Mouse (Mus musculus) midbrain, postnatal 0 days (tissue): ENCODE measurements around the gene Usp12. TPM values are rescaled to one million over a fixed set of nuclear protein-coding genes. Genes with fewer than 3 reads are reported as not detected.
"Not testable (repeated sequence)": the region's sequence is repeated elsewhere in the genome, so short reads cannot be mapped to it uniquely, and the experiment has no call there.

Source experiments
- ATAC-seq: fragments of 200-750 bp; cut with Nextera tagmentation; 2 replicates; pipeline ENCODE4 v1.8.0; 2017; ENCODE audit warnings: moderate number of reproducible peaks, mild to moderate bottlenecking, moderate TSS enrichment, moderate library complexity; ENCODE audit not compliant: low FRiP score
- DNase-seq: peaks from one replicate; pipeline ENCODE4 v3.0.0-alpha.2; 2015; ENCODE audit warnings: low spot score
- H3K27ac ChIP-seq: fragments of 300-500 bp; sonication (generic); 2 replicates; pipeline ENCODE4 v1.5.1; 2014; ENCODE audit warnings: low read depth, mild to moderate bottlenecking, low read length, mixed read lengths
- H3K27me3 ChIP-seq: fragments of 300-500 bp; sonication (generic); 2 replicates; pipeline ENCODE4 v1.6.1; 2014; ENCODE audit warnings: low read length, control low read depth, mixed read lengths; ENCODE audit not compliant: insufficient read depth
- H3K36me3 ChIP-seq: fragments of 300-500 bp; sonication (generic); 2 replicates; pipeline ENCODE4 v1.6.1; 2014; ENCODE audit warnings: low read length, control low read depth, mixed read lengths; ENCODE audit not compliant: insufficient read depth
- H3K4me1 ChIP-seq: fragments of 300-500 bp; sonication (generic); 2 replicates; pipeline ENCODE4 v1.6.1; 2014; ENCODE audit warnings: mild to moderate bottlenecking, control low read depth, antibody characterized with exemption, low read length, mixed read lengths; ENCODE audit not compliant: insufficient read depth
- H3K4me2 ChIP-seq: fragments of 300-500 bp; sonication (generic); 2 replicates; pipeline ENCODE4 v1.6.1; 2014; ENCODE audit warnings: low read depth, mild to moderate bottlenecking, low read length, mixed read lengths; ENCODE audit not compliant: poor library complexity, severe bottlenecking
- H3K4me3 ChIP-seq: fragments of 300-500 bp; sonication (generic); 2 replicates; pipeline ENCODE4 v1.5.1; 2014; ENCODE audit warnings: low read depth, mild to moderate bottlenecking, low read length, moderate library complexity
- H3K9ac ChIP-seq: fragments of 300-500 bp; sonication (generic); replicated peaks from 2 replicates; pipeline ENCODE4 v1.6.1; 2014; ENCODE audit warnings: mild to moderate bottlenecking, low read length, moderate library complexity, mixed read lengths; ENCODE audit not compliant: poor library complexity, severe bottlenecking
- H3K9me3 ChIP-seq: fragments of 300-500 bp; sonication (generic); 2 replicates; pipeline ENCODE4 v1.6.1; 2016; ENCODE audit warnings: low read length, control low read depth
- CTCF ChIP-seq: IDR thresholded peaks from 2 replicates; pipeline ENCODE4 v1.5.1; 2016; ENCODE audit warnings: antibody characterized with exemption, mild to moderate bottlenecking
- WGBS: fragments of 180-500 bp; shearing (Covaris S2); extraction: QIAGEN DNeasy Blood & Tissue Kit; methylation state at CpG from one replicate; pipeline ENCODE4 v1.1.7; 2014; 5-methylcytosine and 5-hydroxymethylcytosine counted together
- polyA plus RNA-seq: library from polyadenylated mRNA; unstranded; fragments of >200 nt; fragmentation: Nextera tagmentation; extraction: Ambion mirVana; gene quantifications from 2 replicates; pipeline ENCODE4 v1.2.1, GENCODE M21; 2015
- total RNA-seq: library from RNA; depleted of rRNA; stranded (reverse); fragments of >200 nt; gene quantifications from 2 replicates; pipeline ENCODE4 v1.2.3, GENCODE M21; 2014

The Usp12 gene
- total and polyA plus RNA-seq, 2 experiments from 2014 or later: 14.1 to 24.1 TPM

- Histone ChIP-seq H3K9ac (no peak overlapping the region), H3K4me2 (no peak overlapping the region), H3K27ac (no peak overlapping the region), H3K27me3 (no peaks in the 10 kb centered on the region), H3K4me3 (no peak overlapping the region), H3K4me1 (no peaks in the 10 kb centered on the region), H3K36me3 (peaks cover 28% of the 10 kb centered on the region), H3K9me3 (no peaks in the 10 kb centered on the region)
- 91% methylated on average over 7 of the region's 7 CpGs for WGBS
- TF ChIP-seq CTCF: no peak
- DNase-seq: no peak
- no peak for ATAC-seq
These were observed 43.8 kb downstream of the Usp12 start for GRCm38 (mm10) chr5:146750958-146751357.

GRCm38 (mm10) chr5:146750273-146750672 is 44.5 kb downstream of the Usp12 start:
- no peak overlapping the region for H3K27ac ChIP-seq
- WGBS: 73% methylated on average over 7 of the region's 7 CpGs
- H3K36me3 ChIP-seq: peaks cover 28% of the 10 kb centered on the region

GRCm38 (mm10) chr5:146749857-146750256 is 44.9 kb downstream of the Usp12 start:
- no peak for TF ChIP-seq CTCF
- peaks cover 28% of the 10 kb centered on the region for H3K36me3 ChIP-seq
- no peak overlapping the region for H3K4me3 ChIP-seq
- ATAC-seq (no peak), DNase-seq (no peak)
- H3K9ac ChIP-seq: no peak overlapping the region
- H3K27ac ChIP-seq: no peak overlapping the region
- H3K9me3 ChIP-seq: no peaks in the 10 kb centered on the region
- 82% methylated on average over 5 of the region's 5 CpGs for WGBS
- H3K27me3 ChIP-seq: no peaks in the 10 kb centered on the region
- no peaks in the 10 kb centered on the region for H3K4me1 ChIP-seq
- H3K4me2 ChIP-seq: no peak overlapping the region

More at GRCm38 (mm10) chr5:146750273-146750672, 44.5 kb downstream of the Usp12 start:
- no peak overlapping the region for H3K9ac ChIP-seq
- H3K9me3 ChIP-seq: no peaks in the 10 kb centered on the region
- no peak overlapping the region for H3K4me3 ChIP-seq
- H3K4me2 ChIP-seq: no peak overlapping the region
- DNase-seq (peak; percentile 20), ATAC-seq (no peak)
- H3K27me3 ChIP-seq: no peaks in the 10 kb centered on the region
- TF ChIP-seq CTCF: no peak
- no peaks in the 10 kb centered on the region for H3K4me1 ChIP-seq

- H3K27ac ChIP-seq: no peak overlapping the region
- whole genome bisulfite sequencing: 80% methylated on average over 9 of the region's 9 CpGs
- no peak for DNase-seq
- ATAC-seq: no peak
- H3K9me3 ChIP-seq: no peaks in the 10 kb centered on the region
- no peak for TF ChIP-seq CTCF
- no peak overlapping the region for H3K4me3 ChIP-seq
- no peak overlapping the region for H3K9ac ChIP-seq
- no peak overlapping the region for H3K4me2 ChIP-seq
- H3K27me3 ChIP-seq: no peaks in the 10 kb centered on the region
- peaks cover 39% of the 10 kb centered on the region for H3K36me3 ChIP-seq
- no peaks in the 10 kb centered on the region for H3K4me1 ChIP-seq
These were observed 57.8 kb downstream of the Usp12 start for GRCm38 (mm10) chr5:146736970-146737495.

GRCm38 (mm10) chr5:146736348-146736747 is 58.5 kb downstream of the Usp12 start:
- DNase-seq (no peak), ATAC-seq (no peak)
- Histone ChIP-seq H3K27ac (no peak overlapping the region), H3K9me3 (no peaks in the 10 kb centered on the region), H3K4me2 (no peak overlapping the region), H3K4me1 (no peaks in the 10 kb centered on the region), H3K27me3 (no peaks in the 10 kb centered on the region), H3K4me3 (no peak overlapping the region), H3K9ac (no peak overlapping the region), H3K36me3 (peaks cover 39% of the 10 kb centered on the region)
- no peak for TF ChIP-seq CTCF
- WGBS: 83% methylated on average over 18 of the region's 18 CpGs

GRCm38 (mm10) chr5:146735054-146735453 is 59.8 kb downstream of the Usp12 start:
- not testable (repeated sequence) for H3K9me3 ChIP-seq, H3K9ac ChIP-seq, H3K27me3 ChIP-seq, DNase-seq, H3K4me1 ChIP-seq, H3K4me2 ChIP-seq, H3K4me3 ChIP-seq, ATAC-seq, H3K27ac ChIP-seq
- H3K36me3 ChIP-seq: peaks cover 39% of the 10 kb centered on the region
- 100% methylated on average over 1 of the region's 9 CpGs for WGBS
